Mouse (Mus musculus) cerebellum, adult 2 months (tissue): Measurements from ENCODE around the gene Zfp2. TPM values are rescaled to one million over a fixed set of nuclear protein-coding genes. Genes with fewer than 3 reads are reported as not detected.

Experiments
- DNase-seq, 2 experiments: peaks; one replicate each; pipeline ENCODE4 v3.0.0; 2021
- H3K27ac ChIP-seq: fragments of 200-500 bp; 2 replicates; pipeline ENCODE4 v1.5.1; 2012; ENCODE audit warnings: low read length, control low read depth, inconsistent platforms; ENCODE audit not compliant: insufficient read depth
- H3K27me3 ChIP-seq: fragments of 200-500 bp; 2 replicates; pipeline ENCODE4 v1.6.1; 2012; ENCODE audit warnings: inconsistent platforms, mild to moderate bottlenecking, low read length, moderate library complexity; ENCODE audit not compliant: control insufficient read depth, insufficient read depth
- H3K4me1 ChIP-seq: fragments of 200-500 bp; 2 replicates; pipeline ENCODE4 v1.6.1; 2011; ENCODE audit warnings: low read length; ENCODE audit not compliant: control insufficient read depth, insufficient read depth
- H3K4me3 ChIP-seq: fragments of 200-500 bp; replicated peaks from 2 replicates; pipeline ENCODE3; 2011; ENCODE audit warnings: mild to moderate bottlenecking, low read depth, low read length, control low read depth; ENCODE audit not compliant: insufficient read depth
- CTCF ChIP-seq: fragments of 200-500 bp; IDR thresholded peaks from 2 replicates; pipeline ENCODE4 v1.5.1; 2011; ENCODE audit warnings: low read depth, mild to moderate bottlenecking, control low read depth, low read length, moderate library complexity, borderline replicate concordance; ENCODE audit not compliant: insufficient read depth
- POLR2A ChIP-seq: fragments of 200-500 bp; IDR thresholded peaks from 2 replicates; pipeline ENCODE4 v1.6.1; 2011; ENCODE audit warnings: low read length, control low read depth, borderline replicate concordance; ENCODE audit not compliant: insufficient read depth
- WGBS: fragments of 180-500 bp; shearing (Covaris S2); methylation state at CpG from one replicate; pipeline ENCODE4 v1.1.7; 2018; 5-methylcytosine and 5-hydroxymethylcytosine counted together
- polyA plus RNA-seq: library from polyadenylated mRNA; depleted of rRNA; stranded (reverse); fragments of >200 nt; gene quantifications from 2 replicates; pipeline ENCODE4 v1.2.3, GENCODE M21; 2012

Gene Zfp2
- polyA plus RNA-seq, 1 experiment = 19.2 TPM

GRCm38 (mm10) chr11:50892441-50892840, 23.5 kb downstream of the Zfp2 start:
- WGBS = 51% methylated on average over 2 of the region's 2 CpGs
- no peak overlapping the region for H3K27ac ChIP-seq
- H3K27me3 ChIP-seq = no peaks in the 10 kb centered on the region
- no peak overlapping the region for H3K4me3 ChIP-seq
- no peak for DNase-seq
- TF ChIP-seq CTCF (no peak), POLR2A (no peak)
- H3K4me1 ChIP-seq = peaks cover 3% of the 10 kb centered on the region; the same call in 1 of the 2 replicates

DNA sequence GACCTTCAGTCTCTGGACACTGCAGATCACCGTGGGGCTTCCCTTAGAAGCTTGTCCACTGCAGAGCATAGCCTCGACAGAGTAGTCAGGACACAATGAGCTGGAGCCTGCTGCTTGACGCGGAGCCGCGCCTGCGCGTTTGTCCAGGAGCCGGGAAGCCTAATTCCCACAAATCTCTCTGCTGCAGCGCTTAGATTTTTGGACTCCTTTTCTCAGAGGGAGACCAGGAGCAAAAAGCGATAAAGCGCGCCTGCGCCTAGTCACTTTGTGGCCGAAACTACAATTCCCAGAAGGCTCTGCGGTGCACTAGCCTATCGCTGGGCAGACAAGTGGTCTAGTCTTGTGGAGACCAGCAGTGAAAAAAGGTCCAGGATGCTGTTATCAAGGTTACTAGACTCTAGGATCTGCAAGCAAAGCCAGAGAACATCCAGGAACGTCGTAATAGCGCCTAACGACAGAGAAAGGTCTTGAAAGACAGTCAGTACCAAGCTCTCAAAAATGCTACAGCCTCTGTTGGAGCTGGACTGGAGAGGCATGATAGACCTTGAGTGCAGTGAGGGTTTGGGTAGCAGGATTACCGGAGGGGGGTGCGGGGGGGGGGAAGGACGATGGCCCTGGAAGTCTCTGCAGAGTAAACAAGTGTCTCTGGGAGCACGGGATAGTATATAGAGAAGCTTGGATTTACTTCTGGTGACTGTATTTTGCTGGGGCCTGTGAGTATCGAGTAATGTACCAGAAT, 28.4 kb downstream of the Zfp2 start, which contains the start of gene Zfp454:
Gene Zfp454 (minus strand): TSS at position 262 of the 739 bp plus-strand sequence.
- WGBS = 5% methylated on average over 26 of the region's 26 CpGs
- peak; percentile 94 to 97 for DNase-seq
- peak; percentile 80; the same call in 1 of the 2 replicates for TF ChIP-seq POLR2A
- no peak for TF ChIP-seq CTCF
- Histone ChIP-seq H3K27ac (peak within 1 kb of the TSS; percentile 53; the same call in 1 of the 2 replicates), H3K27me3 (no peaks in the 10 kb centered on the region), H3K4me1 (peaks cover 8% of the 10 kb centered on the region; the same call in 1 of the 2 replicates), H3K4me3 (peak within 1 kb of the TSS; percentile 88)

GRCm38 (mm10) chr11:50886933-50887293, 29.1 kb downstream of the Zfp2 start:
- no peak for TF ChIP-seq POLR2A
- TF ChIP-seq CTCF = no peak
- H3K27me3 ChIP-seq = no peaks in the 10 kb centered on the region
- H3K4me1 ChIP-seq = peaks cover 8% of the 10 kb centered on the region; the same call in 1 of the 2 replicates
- H3K4me3 ChIP-seq = peak overlapping the region; percentile 88
- H3K27ac ChIP-seq = no peak overlapping the region
- WGBS = 3% methylated on average over 10 of the region's 10 CpGs
- DNase-seq = no peak

- no peak overlapping the region for H3K27ac ChIP-seq
- H3K4me3 ChIP-seq = peak overlapping the region; percentile 13
- H3K27me3 ChIP-seq = no peaks in the 10 kb centered on the region
- peak; percentile 48 to 49 for DNase-seq
- TF ChIP-seq CTCF = no peak
- 33% methylated on average over 8 of the region's 8 CpGs for WGBS
- peaks cover 8% of the 10 kb centered on the region; the same call in 1 of the 2 replicates for H3K4me1 ChIP-seq
These were observed 29.6 kb downstream of the Zfp2 start for GRCm38 (mm10) chr11:50886231-50886932.

GRCm38 (mm10) chr11:50883756-50884155, 32.2 kb downstream of the Zfp2 start:
- Histone ChIP-seq H3K4me1 (peaks cover 8% of the 10 kb centered on the region; the same call in 1 of the 2 replicates), H3K27me3 (no peaks in the 10 kb centered on the region), H3K4me3 (no peak overlapping the region), H3K27ac (no peak overlapping the region)
- TF ChIP-seq POLR2A (no peak), CTCF (no peak)
- no peak for DNase-seq
- 78% methylated on average over 3 of the region's 3 CpGs for WGBS

DNA sequence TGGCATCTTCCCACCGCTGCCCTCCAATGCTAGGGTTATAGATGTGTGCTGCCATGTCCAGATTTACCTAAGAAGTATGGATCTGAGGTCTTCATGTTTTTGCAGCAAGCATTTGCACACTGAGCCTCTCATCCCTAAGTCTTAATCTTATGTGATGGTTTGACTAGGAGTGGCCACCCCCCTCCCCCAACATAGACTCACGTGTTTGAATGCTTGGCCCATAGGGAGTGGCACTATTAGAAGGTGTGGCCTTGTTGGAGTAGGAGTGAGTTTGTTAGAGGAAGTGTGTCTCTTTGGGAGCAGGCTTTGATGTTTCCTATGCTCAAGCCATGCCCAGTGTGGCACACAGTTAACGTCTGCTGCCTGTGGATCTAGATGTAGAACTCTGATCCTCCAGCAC, 37.3 kb downstream of the Zfp2 start:
- 96% methylated on average over 3 of the region's 3 CpGs for WGBS
- no peaks in the 10 kb centered on the region for H3K4me1 ChIP-seq
- H3K4me3 ChIP-seq = no peak overlapping the region
- TF ChIP-seq POLR2A (no peak), CTCF (no peak)
- no peaks in the 10 kb centered on the region for H3K27me3 ChIP-seq
- no peak for DNase-seq
- H3K27ac ChIP-seq = no peak overlapping the region

DNA sequence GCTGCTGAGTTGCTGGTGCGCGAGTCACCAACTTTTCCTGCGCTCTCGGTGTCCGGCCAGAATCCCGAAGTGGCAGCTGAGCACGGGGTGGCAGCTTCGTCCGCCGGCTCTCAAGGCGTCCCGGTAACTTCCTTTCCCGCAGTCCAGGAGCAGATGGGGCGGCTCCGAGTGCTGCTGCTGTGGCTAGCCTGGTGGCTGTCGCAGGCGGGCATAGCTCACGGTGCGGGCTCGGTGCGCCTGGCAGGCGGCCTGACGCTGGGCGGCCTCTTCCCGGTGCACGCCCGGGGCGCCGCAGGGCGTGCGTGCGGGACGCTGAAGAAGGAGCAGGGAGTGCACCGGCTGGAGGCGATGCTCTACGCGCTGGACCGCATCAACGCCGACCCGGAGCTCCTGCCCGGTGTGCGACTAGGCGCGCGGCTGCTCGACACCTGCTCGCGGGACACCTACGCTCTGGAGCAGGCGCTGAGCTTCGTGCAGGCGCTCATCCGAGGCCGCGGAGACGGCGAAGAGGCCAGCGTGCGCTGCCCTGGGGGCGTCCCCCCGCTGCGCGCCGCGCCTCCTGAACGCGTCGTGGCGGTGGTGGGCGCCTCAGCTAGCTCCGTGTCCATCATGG, 64.9 kb downstream of the Zfp2 start:
- Histone ChIP-seq H3K27ac (no peak overlapping the region), H3K4me3 (peak overlapping the region; percentile 11), H3K27me3 (peaks cover 4% of the 10 kb centered on the region; the same call in 1 of the 2 replicates), H3K4me1 (no peaks in the 10 kb centered on the region)
- peak; percentile 15 to 18 for DNase-seq
- WGBS = under 1% methylated on average over 72 of the region's 72 CpGs
- TF ChIP-seq POLR2A = no peak
- no peak for TF ChIP-seq CTCF
